Mouse (Mus musculus): ENCODE measurements around the gene Myb. TPM values are rescaled to one million over a fixed set of nuclear protein-coding genes. Genes with fewer than 3 reads are reported as not detected.

The Myb gene
- total RNA-seq, 1 experiment = 2.4 TPM

DNA sequence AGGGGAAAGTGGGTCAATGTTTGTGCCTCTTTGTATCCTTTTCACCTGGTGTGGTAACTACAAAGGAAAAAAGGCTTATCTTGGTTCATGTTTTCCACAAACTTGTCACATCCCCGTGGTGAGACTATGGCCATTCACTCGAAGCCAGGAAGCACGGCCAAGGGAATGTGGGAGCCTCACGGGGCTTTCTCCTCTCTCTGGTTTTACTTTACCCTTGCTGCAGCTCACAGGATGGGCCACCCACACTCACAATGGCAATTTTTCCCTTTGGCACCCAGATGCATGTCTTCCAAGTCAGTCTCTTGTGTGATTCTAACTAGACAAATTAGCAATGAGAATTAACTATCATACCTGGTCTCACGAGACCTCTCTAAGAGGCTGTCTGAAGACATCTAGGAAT lies 43.1 kb upstream of the Myb start:
- no peak overlapping the region for H3K27ac ChIP-seq (ENCODE audit: insufficient read depth, low read depth, low read length, poor library complexity, severe bottlenecking)
- H3K4me1 ChIP-seq (ENCODE audit: control insufficient read depth in 2 of 2, insufficient read depth in 2 of 2, low read length in 2 of 2, poor library complexity in 1 of 2) = no peaks in the 10 kb centered on the region
- TF ChIP-seq ZNF384 (IDR thresholded peaks at IDR 0.05; ENCODE audit: low read depth, low read length) = no peak
- TF ChIP-seq CHD2 (IDR thresholded peaks at IDR 0.05; ENCODE audit: low read depth, low read length) = no peak
- TF ChIP-seq MAFK (IDR thresholded peaks at IDR 0.05; ENCODE audit: insufficient read depth, low read depth, low read length) = no peak
- no peak for TF ChIP-seq ZC3H11A (IDR thresholded peaks at IDR 0.05; ENCODE audit: borderline replicate concordance, low read depth, low read length)
- no peak for TF ChIP-seq HCFC1 (IDR thresholded peaks at IDR 0.05; ENCODE audit: borderline replicate concordance, insufficient read depth, low read length)
- DNase-seq (ENCODE audit: low read depth, low spot score) = no peak
- no peak overlapping the region for H3K4me3 ChIP-seq (ENCODE audit: insufficient read depth in 1 of 2, low read depth in 1 of 2, low read length in 2 of 2, poor library complexity in 1 of 2, severe bottlenecking in 1 of 2)
- H3K9me3 ChIP-seq (ENCODE audit: control insufficient read depth, insufficient read depth, low read depth, low read length) = no peaks in the 10 kb centered on the region
- no peak overlapping the region for H3K9ac ChIP-seq (ENCODE audit: insufficient read depth, low read depth, low read length, poor library complexity, severe bottlenecking)
- in situ Hi-C loops (cut with MboI; ENCODE audit: low sequenced_read_pairs in 2 of 2, unreplicated experiment in 2 of 2) = no loop called here
- H3K36me3 ChIP-seq (ENCODE audit: control insufficient read depth, insufficient read depth, low read length, poor library complexity, severe bottlenecking) = no peaks in the 10 kb centered on the region

DNA sequence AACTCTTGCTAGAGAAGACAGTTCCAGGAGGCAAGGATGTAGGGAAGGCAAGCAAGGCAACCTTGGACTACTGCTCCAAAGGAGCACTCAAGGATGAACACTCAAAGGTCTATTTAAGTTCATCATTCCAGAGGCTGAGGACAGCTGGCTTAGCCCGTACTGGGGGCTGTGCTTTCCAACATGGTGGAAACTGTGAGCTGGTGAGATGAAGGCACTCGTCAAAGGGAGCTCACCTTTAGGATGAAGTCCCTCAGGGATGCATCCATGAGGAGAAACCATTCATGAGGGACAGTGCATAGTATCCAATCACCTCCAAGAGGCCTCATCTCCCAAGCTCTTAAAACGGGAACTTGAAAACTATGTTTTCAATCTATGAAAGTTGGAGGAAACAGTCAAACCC lies 42.7 kb upstream of the Myb start:
- no peak for DNase-seq (ENCODE audit: low read depth, low spot score)
- TF ChIP-seq MAFK (IDR thresholded peaks at IDR 0.05; ENCODE audit: insufficient read depth, low read depth, low read length) = no peak
- TF ChIP-seq HCFC1 (IDR thresholded peaks at IDR 0.05; ENCODE audit: borderline replicate concordance, insufficient read depth, low read length) = no peak
- no peak for TF ChIP-seq CHD2 (IDR thresholded peaks at IDR 0.05; ENCODE audit: low read depth, low read length)
- no peak for TF ChIP-seq ZC3H11A (IDR thresholded peaks at IDR 0.05; ENCODE audit: borderline replicate concordance, low read depth, low read length)
- no peak for TF ChIP-seq ZNF384 (IDR thresholded peaks at IDR 0.05; ENCODE audit: low read depth, low read length)
- in situ Hi-C loops (cut with MboI; ENCODE audit: low sequenced_read_pairs in 2 of 2, unreplicated experiment in 2 of 2) = no loop called here
- no peak overlapping the region for H3K4me3 ChIP-seq (ENCODE audit: insufficient read depth in 1 of 2, low read depth in 1 of 2, low read length in 2 of 2, poor library complexity in 1 of 2, severe bottlenecking in 1 of 2)
- H3K36me3 ChIP-seq (ENCODE audit: control insufficient read depth, insufficient read depth, low read length, poor library complexity, severe bottlenecking) = no peaks in the 10 kb centered on the region
- no peaks in the 10 kb centered on the region for H3K4me1 ChIP-seq (ENCODE audit: control insufficient read depth in 2 of 2, insufficient read depth in 2 of 2, low read length in 2 of 2, poor library complexity in 1 of 2)
- H3K9ac ChIP-seq (ENCODE audit: insufficient read depth, low read depth, low read length, poor library complexity, severe bottlenecking) = no peak overlapping the region
- no peak overlapping the region for H3K27ac ChIP-seq (ENCODE audit: insufficient read depth, low read depth, low read length, poor library complexity, severe bottlenecking)
- H3K9me3 ChIP-seq (ENCODE audit: control insufficient read depth, insufficient read depth, low read depth, low read length) = no peaks in the 10 kb centered on the region

DNA sequence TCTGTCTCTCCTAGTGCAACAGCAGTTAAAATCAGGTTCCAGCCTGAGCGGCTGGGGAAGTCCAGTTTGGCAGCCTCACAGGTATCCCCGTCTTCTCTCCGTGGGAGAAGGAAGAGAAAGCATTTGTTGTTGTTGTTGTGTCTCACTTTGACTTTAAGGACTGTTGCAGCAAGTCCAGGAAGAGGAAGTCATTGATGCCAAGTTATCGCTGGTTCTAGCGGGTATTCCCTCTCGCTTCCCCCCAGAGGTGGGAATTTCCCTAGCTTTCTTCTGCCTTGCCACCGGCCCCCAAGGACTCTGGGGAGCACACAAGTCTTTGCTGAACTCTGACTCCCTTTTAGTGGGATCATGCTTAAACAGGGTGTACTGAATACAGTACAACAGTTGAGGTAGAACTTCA lies 40.0 kb upstream of the Myb start:
- no peak for DNase-seq (ENCODE audit: low read depth, low spot score)
- in situ Hi-C loops (cut with MboI; ENCODE audit: low sequenced_read_pairs in 2 of 2, unreplicated experiment in 2 of 2) = no loop called here
- Histone ChIP-seq H3K36me3 (ENCODE audit: control insufficient read depth, insufficient read depth, low read length, poor library complexity, severe bottlenecking) (no peaks in the 10 kb centered on the region), H3K9me3 (ENCODE audit: control insufficient read depth, insufficient read depth, low read depth, low read length) (no peaks in the 10 kb centered on the region), H3K4me3 (ENCODE audit: insufficient read depth in 1 of 2, low read depth in 1 of 2, low read length in 2 of 2, poor library complexity in 1 of 2, severe bottlenecking in 1 of 2) (no peak overlapping the region), H3K4me1 (ENCODE audit: control insufficient read depth in 2 of 2, insufficient read depth in 2 of 2, low read length in 2 of 2, poor library complexity in 1 of 2) (0 out of 4 replicates have a peak, but pooled peaks cover 0 to 3% of the 10 kb centered on the region in 2 experiments), H3K27ac (ENCODE audit: insufficient read depth, low read depth, low read length, poor library complexity, severe bottlenecking) (no peak overlapping the region), H3K9ac (ENCODE audit: insufficient read depth, low read depth, low read length, poor library complexity, severe bottlenecking) (no peak overlapping the region)
- no peak for TF ChIP-seq ZNF384 (IDR thresholded peaks at IDR 0.05; ENCODE audit: low read depth, low read length)
- TF ChIP-seq ZC3H11A (IDR thresholded peaks at IDR 0.05; ENCODE audit: borderline replicate concordance, low read depth, low read length) = no peak
- TF ChIP-seq CHD2 (IDR thresholded peaks at IDR 0.05; ENCODE audit: low read depth, low read length) = no peak
- TF ChIP-seq HCFC1 (IDR thresholded peaks at IDR 0.05; ENCODE audit: borderline replicate concordance, insufficient read depth, low read length) = no peak
- TF ChIP-seq MAFK (IDR thresholded peaks at IDR 0.05; ENCODE audit: insufficient read depth, low read depth, low read length) = no peak

DNA sequence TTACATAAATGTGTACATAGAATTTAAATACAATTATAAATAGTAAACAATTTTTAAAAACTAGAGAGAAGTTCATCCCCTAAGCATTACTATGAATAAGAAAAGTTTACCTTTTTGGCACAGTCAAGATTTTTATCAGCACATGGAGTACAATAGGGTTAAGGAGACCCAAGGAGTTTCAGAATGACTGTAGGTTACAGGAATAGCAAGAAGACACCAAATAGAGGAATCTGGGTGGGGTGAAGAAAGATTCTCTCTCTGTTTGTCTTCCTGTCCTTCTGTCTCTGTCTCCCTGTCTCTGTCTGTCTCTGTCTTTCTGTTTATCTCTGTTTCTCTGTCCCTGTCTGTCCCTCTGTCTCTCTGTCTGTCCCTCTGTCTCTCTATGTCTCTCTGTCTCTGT lies 39.5 kb upstream of the Myb start:
- TF ChIP-seq HCFC1 (IDR thresholded peaks at IDR 0.05; ENCODE audit: borderline replicate concordance, insufficient read depth, low read length) = no peak
- no peak for TF ChIP-seq ZC3H11A (IDR thresholded peaks at IDR 0.05; ENCODE audit: borderline replicate concordance, low read depth, low read length)
- TF ChIP-seq ZNF384 (IDR thresholded peaks at IDR 0.05; ENCODE audit: low read depth, low read length) = no peak
- no peak for TF ChIP-seq MAFK (IDR thresholded peaks at IDR 0.05; ENCODE audit: insufficient read depth, low read depth, low read length)
- TF ChIP-seq CHD2 (IDR thresholded peaks at IDR 0.05; ENCODE audit: low read depth, low read length) = no peak
- in situ Hi-C loops (cut with MboI; ENCODE audit: low sequenced_read_pairs in 2 of 2, unreplicated experiment in 2 of 2) = no loop called here
- no peak for DNase-seq (ENCODE audit: low read depth, low spot score)
- Histone ChIP-seq H3K9ac (ENCODE audit: insufficient read depth, low read depth, low read length, poor library complexity, severe bottlenecking) (no peak overlapping the region), H3K4me3 (ENCODE audit: insufficient read depth in 1 of 2, low read depth in 1 of 2, low read length in 2 of 2, poor library complexity in 1 of 2, severe bottlenecking in 1 of 2) (no peak overlapping the region), H3K36me3 (ENCODE audit: control insufficient read depth, insufficient read depth, low read length, poor library complexity, severe bottlenecking) (no peaks in the 10 kb centered on the region), H3K9me3 (ENCODE audit: control insufficient read depth, insufficient read depth, low read depth, low read length) (no peaks in the 10 kb centered on the region), H3K27ac (ENCODE audit: insufficient read depth, low read depth, low read length, poor library complexity, severe bottlenecking) (no peak overlapping the region), H3K4me1 (ENCODE audit: control insufficient read depth in 2 of 2, insufficient read depth in 2 of 2, low read length in 2 of 2, poor library complexity in 1 of 2) (0 out of 4 replicates have a peak, but pooled peaks cover 0 to 3% of the 10 kb centered on the region in 2 experiments)

DNA sequence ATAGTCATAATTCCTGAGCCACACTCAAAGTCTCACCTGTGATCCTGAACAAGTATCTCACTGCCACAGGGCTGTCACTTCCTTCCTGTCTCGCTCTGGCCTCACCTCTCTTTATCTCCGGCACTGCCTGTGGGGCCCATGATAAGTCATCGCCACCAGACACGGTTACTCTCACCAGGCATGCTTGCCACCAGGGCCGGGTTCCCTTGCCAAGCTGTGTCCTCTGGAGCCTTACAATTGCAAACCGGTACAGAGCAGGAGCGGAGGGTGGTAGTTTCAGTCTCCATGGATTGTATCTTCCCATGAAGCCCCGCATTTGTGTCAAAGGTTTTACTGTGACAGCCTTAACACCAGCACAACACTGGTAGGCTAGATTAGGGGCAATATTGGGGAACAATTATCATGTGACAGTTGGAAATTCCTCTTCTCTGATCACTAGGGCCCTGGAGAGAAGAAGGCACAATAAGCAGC lies 35.9 kb upstream of the Myb start:
- TF ChIP-seq MAFK (IDR thresholded peaks at IDR 0.05; ENCODE audit: insufficient read depth, low read depth, low read length) = no peak
- TF ChIP-seq CHD2 (IDR thresholded peaks at IDR 0.05; ENCODE audit: low read depth, low read length) = no peak
- TF ChIP-seq ZC3H11A (IDR thresholded peaks at IDR 0.05; ENCODE audit: borderline replicate concordance, low read depth, low read length) = no peak
- no peak for TF ChIP-seq HCFC1 (IDR thresholded peaks at IDR 0.05; ENCODE audit: borderline replicate concordance, insufficient read depth, low read length)
- TF ChIP-seq ZNF384 (IDR thresholded peaks at IDR 0.05; ENCODE audit: low read depth, low read length) = no peak
- in situ Hi-C loops (cut with MboI; ENCODE audit: low sequenced_read_pairs in 2 of 2, unreplicated experiment in 2 of 2) = no loop called here
- no peaks in the 10 kb centered on the region for H3K36me3 ChIP-seq (ENCODE audit: control insufficient read depth, insufficient read depth, low read length, poor library complexity, severe bottlenecking)
- no peaks in the 10 kb centered on the region for H3K9me3 ChIP-seq (ENCODE audit: control insufficient read depth, insufficient read depth, low read depth, low read length)
- no peak overlapping the region; the same call in 1 of the 2 replicates for H3K27ac ChIP-seq (ENCODE audit: insufficient read depth, low read depth, low read length, poor library complexity, severe bottlenecking)
- H3K4me3 ChIP-seq (ENCODE audit: insufficient read depth in 1 of 2, low read depth in 1 of 2, low read length in 2 of 2, poor library complexity in 1 of 2, severe bottlenecking in 1 of 2) = no peak overlapping the region
- H3K9ac ChIP-seq (ENCODE audit: insufficient read depth, low read depth, low read length, poor library complexity, severe bottlenecking) = no peak overlapping the region
- H3K4me1 ChIP-seq (ENCODE audit: control insufficient read depth in 2 of 2, insufficient read depth in 2 of 2, low read length in 2 of 2, poor library complexity in 1 of 2) = peaks cover 0 to 19% of the 10 kb centered on the region in 2 experiments; a peak in 2 of 4 replicates
- DNase-seq (ENCODE audit: low read depth, low spot score) = no peak
